Mouse (Mus musculus) thymus, postnatal 10 days (tissue): ENCODE data around the gene Ctr9.

Experiments
- DNase-seq, 2 experiments: peaks; one replicate each; pipeline ENCODE4 v3.0.0; 2021; ENCODE audit warnings: low spot score in 2 of 2

Ctr9 gene

GRCm38 (mm10) chr7:111098196-111098595 lies 69.4 kb downstream of the Ctr9 start:
- DNase-seq, result no peak
